ENCODE assay signal across 9 mouse cellular contexts in genomic region chr2:161332653-161333052, GRCm38 (mm10).
DNase-seq lines count a peak whose midpoint lies in the region; TF ChIP-seq lines count a peak whose summit lies in the region.
"Had no signal": no experiment of that assay in that cellular context is flagged by ENCODE, and none has a peak within 500 bp of the region (broad histone marks: within the 10 kb centered on the region; RNA-seq: fewer than 3 reads in every experiment).

No protein-coding gene starts in this region.

- H3K4me3 ChIP-seq in liver, adult 2 months (ENCODE audit: insufficient read depth, low read depth, low read length) = no peak overlapping the region

- DNase-seq in cerebellum, postnatal 10 days = peak; percentile 86 to 87
- DNase-seq in cerebellum, adult 9-11 months = no peak
- DNase-seq in liver, adult 2 months (ENCODE audit: extremely low read depth, low read depth, low spot score) = peak; percentile 47
- DNase-seq in liver (no peak), MN1 (ENCODE audit: low spot score) (no peak)
- DNase-seq in embryo, embryonic 11 days = peak; percentile 34
- peak; percentile 39 to 52 for DNase-seq in kidney, postnatal 36 days
- DNase-seq in gastrocnemius, adult 18-20 months (ENCODE audit: low spot score) = no peak
- DNase-seq: thymus, postnatal 14 days had no signal

- TF ChIP-seq CTCF in liver, adult 2 months (IDR thresholded peaks at IDR 0.05; ENCODE audit: low read depth, low read length) = no peak

- no peaks in the 10 kb centered on the region for H3K79me2 ChIP-seq in liver, adult 2 months (ENCODE audit: control insufficient read depth, insufficient read depth, low read length)

- H3K27ac ChIP-seq in liver, adult 2 months (replicated peaks; ENCODE audit: insufficient read depth, low read depth, low read length) = no peak overlapping the region

- no peaks in the 10 kb centered on the region for H3K4me1 ChIP-seq in liver, adult 2 months (ENCODE audit: control insufficient read depth, insufficient read depth, low read length)

- no peaks in the 10 kb centered on the region; the same call in 1 of the 2 replicates for H3K27me3 ChIP-seq in liver, adult 2 months (ENCODE audit: control insufficient read depth, insufficient read depth, low read length)

- no peak for TF ChIP-seq POLR2A in liver, adult 2 months (IDR thresholded peaks at IDR 0.05; ENCODE audit: extremely low read depth, insufficient read depth, low read length)

- H3K9ac ChIP-seq in liver, adult 2 months (ENCODE audit: low read depth, low read length) = no peak overlapping the region

- WGBS in liver, adult 2 months = 27% methylated on average over 2 of the region's 2 CpGs

- H3K36me3 ChIP-seq in liver, adult 2 months (ENCODE audit: control insufficient read depth, insufficient read depth, low read length) = no peaks in the 10 kb centered on the region

Comparison
In these comparisons a context has a peak if more than half of its experiments do, and no peak if none do; other contexts are left out.
1. DNase-seq: peak in cerebellum, postnatal 10 days (2 of 2), liver, adult 2 months (single experiment), embryo, embryonic 11 days (single experiment) and kidney, postnatal 36 days (2 of 2); none in cerebellum, adult 9-11 months (single experiment), liver (single experiment), MN1 (single experiment) and gastrocnemius, adult 18-20 months (single experiment).